Mouse (Mus musculus): ENCODE measurements around the gene Zfp473.
"Not testable (repeated sequence)": the region's sequence is repeated elsewhere in the genome, so short reads cannot be mapped to it uniquely, and the experiment has no call there.

Gene Zfp473

GRCm38 (mm10) chr7:44750950-44751349 lies at the start of gene Zfp473:
Gene Zfp473, minus strand, starts transcription at chr7:44751050.
- ATAC-seq (ENCODE audit: insufficient number of reproducible peaks, low FRiP score, low TSS enrichment) = not testable (repeated sequence)

GRCm38 (mm10) chr7:44792781-44793180 lies 41.9 kb upstream of the Zfp473 start:
- no peak for ATAC-seq (ENCODE audit: insufficient number of reproducible peaks, low FRiP score, low TSS enrichment)

DNA sequence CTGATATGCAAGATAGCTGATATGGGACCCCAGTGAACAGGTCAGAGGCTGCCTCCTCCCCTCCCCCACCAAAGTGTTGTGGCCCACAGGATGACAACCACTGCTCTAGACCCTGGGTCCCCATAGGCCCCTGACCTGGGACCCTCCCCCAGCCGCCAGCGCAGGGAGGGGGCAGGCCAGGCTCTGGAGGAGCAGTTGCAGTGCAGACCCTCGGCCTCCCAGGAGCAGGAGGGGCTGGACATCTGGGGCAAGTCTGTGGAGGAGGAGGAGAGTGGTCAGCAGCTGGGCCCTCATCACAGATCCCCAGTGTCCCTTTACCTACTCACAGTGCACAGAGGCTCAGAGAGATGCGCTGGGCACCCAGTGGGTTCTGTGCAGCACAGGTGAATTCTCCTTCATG lies 39.2 kb upstream of the Zfp473 start:
- ATAC-seq (ENCODE audit: insufficient number of reproducible peaks, low FRiP score, low TSS enrichment) = no peak

DNA sequence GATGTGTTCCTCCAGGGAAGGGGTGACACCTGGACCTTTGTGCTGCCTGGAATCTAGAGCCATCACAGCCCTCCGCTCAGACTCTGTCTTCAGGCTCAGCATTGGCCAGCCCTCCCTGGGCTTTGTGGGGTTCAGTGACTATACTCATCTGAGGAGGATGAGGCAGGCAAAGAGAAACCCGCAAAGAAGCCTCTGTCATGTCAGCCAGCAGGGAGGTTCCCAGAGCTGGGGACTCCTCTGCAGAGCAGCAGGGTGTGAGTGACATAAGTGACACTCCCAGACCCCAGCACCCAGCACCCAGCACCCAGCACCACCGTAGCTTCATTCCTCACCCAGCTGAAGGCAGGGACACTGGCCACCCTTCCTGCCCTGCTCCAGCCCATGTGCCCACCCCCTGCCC lies 38.7 kb upstream of the Zfp473 start:
- ATAC-seq (ENCODE audit: insufficient number of reproducible peaks, low FRiP score, low TSS enrichment) = no peak

- no peak for ATAC-seq (ENCODE audit: insufficient number of reproducible peaks, low FRiP score, low TSS enrichment)
These were observed 29.3 kb upstream of the Zfp473 start for GRCm38 (mm10) chr7:44780101-44780500.

- no peak for ATAC-seq (ENCODE audit: insufficient number of reproducible peaks, low FRiP score, low TSS enrichment)
These were observed 26.1 kb upstream of the Zfp473 start for GRCm38 (mm10) chr7:44776849-44777498.

- ATAC-seq (ENCODE audit: insufficient number of reproducible peaks, low FRiP score, low TSS enrichment) = no peak
These were observed 21.8 kb upstream of the Zfp473 start for GRCm38 (mm10) chr7:44772591-44773204.

GRCm38 (mm10) chr7:44770046-44770578 lies 19.3 kb upstream of the Zfp473 start:
- no peak for ATAC-seq (ENCODE audit: insufficient number of reproducible peaks, low FRiP score, low TSS enrichment)

- no peak for ATAC-seq (ENCODE audit: insufficient number of reproducible peaks, low FRiP score, low TSS enrichment)
These were observed 17.3 kb upstream of the Zfp473 start for GRCm38 (mm10) chr7:44768129-44768528.

- no peak for ATAC-seq (ENCODE audit: insufficient number of reproducible peaks, low FRiP score, low TSS enrichment)
These were observed 9.5 kb upstream of the Zfp473 start for GRCm38 (mm10) chr7:44760366-44760765.

GRCm38 (mm10) chr7:44757164-44757563 lies 6.3 kb upstream of the Zfp473 start:
- no peak for ATAC-seq (ENCODE audit: insufficient number of reproducible peaks, low FRiP score, low TSS enrichment)

DNA sequence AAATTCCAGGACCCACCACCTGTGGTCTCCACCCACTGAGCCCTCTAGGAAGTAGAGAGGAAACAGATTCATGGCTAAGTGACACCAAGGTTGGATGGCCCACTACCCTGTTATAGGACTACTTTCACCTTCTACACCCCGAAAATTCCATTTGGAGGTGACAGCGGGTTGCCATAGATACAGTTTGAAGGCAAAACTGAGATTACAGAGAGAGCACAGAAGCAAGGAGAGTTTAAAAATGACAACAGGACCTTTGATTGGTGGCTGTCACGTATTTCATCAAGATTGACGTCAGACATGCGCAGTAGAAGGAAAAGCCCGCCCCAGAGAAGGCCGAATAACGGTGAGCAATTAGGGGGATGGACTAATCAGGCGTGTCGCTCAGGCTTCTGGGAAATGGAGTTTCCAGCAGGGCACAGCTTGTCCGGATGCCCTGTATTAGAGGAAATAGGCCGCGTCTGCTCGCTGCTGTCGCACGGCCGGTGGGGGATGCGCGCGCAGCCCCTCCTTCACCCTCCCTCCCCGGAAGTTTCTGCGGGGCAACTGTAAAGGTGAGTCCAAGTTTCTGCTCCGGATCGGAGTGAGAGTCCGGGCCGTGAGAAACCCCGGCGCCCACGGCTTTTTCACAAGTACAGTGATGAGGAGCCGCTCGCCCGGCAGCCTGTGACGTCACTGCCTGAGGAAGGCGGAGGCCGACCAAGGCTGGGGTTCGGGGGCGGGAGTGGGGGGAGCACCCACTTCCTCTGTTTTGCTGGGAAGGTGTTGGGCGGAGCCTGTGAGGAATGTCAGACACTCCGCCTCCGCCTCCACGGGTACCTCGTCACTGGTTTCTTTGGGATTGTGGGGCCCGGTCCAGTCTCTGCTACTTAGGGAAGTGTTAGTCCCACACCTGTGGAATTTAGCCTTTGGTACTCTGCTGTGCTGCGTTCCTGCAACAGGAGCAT lies 2.5 kb downstream of the Zfp473 start, which contains the start of gene Vrk3:
Gene Vrk3 (plus strand): TSS at position 313 of the 944 bp plus-strand sequence.
- ATAC-seq (ENCODE audit: insufficient number of reproducible peaks, low FRiP score, low TSS enrichment) = peak; percentile 94

GRCm38 (mm10) chr7:44747115-44747514 lies 3.7 kb downstream of the Zfp473 start:
- ATAC-seq (ENCODE audit: insufficient number of reproducible peaks, low FRiP score, low TSS enrichment) = no peak

- peak; percentile 77; the same call in 1 of the 2 replicates for ATAC-seq (ENCODE audit: insufficient number of reproducible peaks, low FRiP score, low TSS enrichment)
These were observed 5.8 kb downstream of the Zfp473 start for GRCm38 (mm10) chr7:44745076-44745475.

DNA sequence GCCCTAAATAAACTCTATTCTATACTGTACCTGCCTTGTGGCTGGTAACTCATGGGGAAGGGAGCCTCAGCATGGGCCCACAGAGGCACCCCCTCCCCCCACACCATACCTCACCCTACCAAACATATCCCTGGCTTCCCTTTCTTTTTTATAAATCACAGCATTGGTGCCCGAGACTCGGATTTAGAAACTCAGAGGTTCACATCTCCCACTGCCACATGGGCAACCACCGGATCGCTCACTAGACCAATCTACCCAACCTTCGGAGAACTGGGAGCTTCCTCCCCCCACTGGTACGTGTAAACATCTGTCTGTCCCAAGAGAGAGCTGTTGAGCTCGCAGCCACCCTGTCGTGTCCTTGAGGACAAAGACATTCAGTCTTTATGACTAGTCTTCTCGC lies 6.6 kb downstream of the Zfp473 start:
- no peak for ATAC-seq (ENCODE audit: insufficient number of reproducible peaks, low FRiP score, low TSS enrichment)

DNA sequence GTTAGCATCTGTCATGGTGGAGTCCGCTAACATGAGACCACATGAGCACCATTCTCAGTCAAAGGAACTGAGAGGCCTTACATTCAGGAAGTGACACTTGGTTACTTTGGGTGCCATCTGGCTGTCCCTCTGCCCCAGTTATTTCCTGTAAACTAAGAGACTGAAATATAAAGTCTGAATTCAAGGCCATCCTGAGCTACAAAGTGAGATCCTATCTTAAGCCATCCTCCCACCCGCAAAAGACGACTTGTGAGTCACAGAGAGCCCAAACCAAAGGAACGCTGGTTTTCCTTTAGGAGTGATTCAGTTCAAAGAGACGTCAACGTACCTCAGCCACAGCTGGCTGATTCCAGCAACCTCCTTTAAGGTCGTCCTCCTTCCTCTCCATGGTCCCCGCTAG lies 9.5 kb downstream of the Zfp473 start:
- no peak for ATAC-seq (ENCODE audit: insufficient number of reproducible peaks, low FRiP score, low TSS enrichment)

DNA sequence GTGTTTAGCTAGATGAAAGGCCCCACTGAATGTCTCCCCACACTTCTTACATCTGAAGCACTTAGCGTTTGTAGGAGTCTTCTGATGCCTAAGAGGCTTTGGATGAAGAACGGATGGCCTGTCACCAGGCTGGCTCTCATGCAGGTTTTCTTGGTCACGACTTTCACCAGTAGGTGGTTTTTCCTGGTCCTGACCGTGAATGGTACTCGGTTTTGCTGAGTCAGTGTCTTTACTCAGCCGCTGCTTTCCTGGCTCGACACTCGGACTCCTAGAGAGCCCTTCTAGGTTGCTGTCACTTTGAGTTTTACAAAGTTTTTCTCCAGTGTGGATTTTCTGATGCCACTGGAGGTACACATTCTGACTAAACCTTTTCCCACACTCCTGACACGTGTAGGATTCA lies 17.1 kb downstream of the Zfp473 start:
- ATAC-seq (ENCODE audit: insufficient number of reproducible peaks, low FRiP score, low TSS enrichment) = no peak

- no peak for ATAC-seq (ENCODE audit: insufficient number of reproducible peaks, low FRiP score, low TSS enrichment)
These were observed 22.5 kb downstream of the Zfp473 start for GRCm38 (mm10) chr7:44728082-44728975.

- no peak for ATAC-seq (ENCODE audit: insufficient number of reproducible peaks, low FRiP score, low TSS enrichment)
These were observed 23.7 kb downstream of the Zfp473 start for GRCm38 (mm10) chr7:44727151-44727550.

DNA sequence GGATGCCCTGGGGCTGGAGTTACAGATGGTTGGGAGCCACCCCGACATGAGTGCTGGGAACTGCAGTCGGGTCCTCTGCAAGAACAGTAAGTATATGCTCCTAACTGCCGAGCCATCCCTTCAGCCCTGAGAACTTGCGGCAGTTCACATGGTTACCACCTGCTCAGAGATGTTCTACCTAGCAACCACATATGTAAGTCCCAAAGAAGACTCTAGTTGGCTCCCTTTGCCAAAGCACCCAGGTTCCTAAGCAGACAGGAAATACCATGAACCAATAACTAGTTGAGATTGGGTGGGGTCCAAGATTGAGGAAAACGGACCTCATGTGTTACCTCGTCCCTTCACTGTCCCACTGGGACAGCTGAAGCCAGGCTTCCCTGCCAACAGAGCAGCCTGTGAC lies 24.5 kb downstream of the Zfp473 start:
- ATAC-seq (ENCODE audit: insufficient number of reproducible peaks, low FRiP score, low TSS enrichment) = no peak

Measured in cerebellum, adult (tissue).